Mouse (Mus musculus) liver, adult 10 weeks (tissue): ENCODE results near the gene Oit3. TPM values are rescaled to one million over a fixed set of nuclear protein-coding genes. Genes with fewer than 3 reads are reported as not detected.

Experiments used
- polyA plus RNA-seq: library from polyadenylated mRNA; stranded (reverse); fragments of 350-450 nt; fragmentation: Illumina TruSeq; extraction: RNeasy Lipid Tissue Mini Kit (QIAGEN cat#74804); gene quantifications from one replicate; pipeline ENCODE4 v1.2.3, GENCODE M21; 2014; ENCODE audit warnings: low read depth, low replicate concordance

Gene Oit3
- polyA plus RNA-seq = 10.0 TPM

DNA sequence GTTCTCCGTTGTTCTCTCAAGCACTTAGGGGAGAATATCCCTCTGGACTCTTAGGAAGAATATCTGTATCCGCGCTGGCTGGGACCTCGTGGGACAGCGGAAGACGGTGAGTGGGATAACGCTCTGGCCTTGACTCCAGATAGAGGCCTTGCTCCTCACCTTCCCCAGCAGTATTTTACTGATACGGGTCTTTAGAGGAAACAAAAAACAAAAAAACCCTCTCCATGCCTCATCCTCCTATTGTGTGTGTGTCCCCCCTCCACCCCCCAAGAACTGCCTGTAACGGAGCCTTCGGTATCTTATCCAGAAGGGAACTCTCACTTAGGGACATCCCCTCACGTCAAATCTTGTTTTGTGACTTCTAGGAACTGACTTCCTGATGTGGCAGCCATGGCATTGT is at the start of gene Oit3:
TSS of gene Oit3 (minus strand) at position 44 of the 400 bp plus-strand sequence.

DNA sequence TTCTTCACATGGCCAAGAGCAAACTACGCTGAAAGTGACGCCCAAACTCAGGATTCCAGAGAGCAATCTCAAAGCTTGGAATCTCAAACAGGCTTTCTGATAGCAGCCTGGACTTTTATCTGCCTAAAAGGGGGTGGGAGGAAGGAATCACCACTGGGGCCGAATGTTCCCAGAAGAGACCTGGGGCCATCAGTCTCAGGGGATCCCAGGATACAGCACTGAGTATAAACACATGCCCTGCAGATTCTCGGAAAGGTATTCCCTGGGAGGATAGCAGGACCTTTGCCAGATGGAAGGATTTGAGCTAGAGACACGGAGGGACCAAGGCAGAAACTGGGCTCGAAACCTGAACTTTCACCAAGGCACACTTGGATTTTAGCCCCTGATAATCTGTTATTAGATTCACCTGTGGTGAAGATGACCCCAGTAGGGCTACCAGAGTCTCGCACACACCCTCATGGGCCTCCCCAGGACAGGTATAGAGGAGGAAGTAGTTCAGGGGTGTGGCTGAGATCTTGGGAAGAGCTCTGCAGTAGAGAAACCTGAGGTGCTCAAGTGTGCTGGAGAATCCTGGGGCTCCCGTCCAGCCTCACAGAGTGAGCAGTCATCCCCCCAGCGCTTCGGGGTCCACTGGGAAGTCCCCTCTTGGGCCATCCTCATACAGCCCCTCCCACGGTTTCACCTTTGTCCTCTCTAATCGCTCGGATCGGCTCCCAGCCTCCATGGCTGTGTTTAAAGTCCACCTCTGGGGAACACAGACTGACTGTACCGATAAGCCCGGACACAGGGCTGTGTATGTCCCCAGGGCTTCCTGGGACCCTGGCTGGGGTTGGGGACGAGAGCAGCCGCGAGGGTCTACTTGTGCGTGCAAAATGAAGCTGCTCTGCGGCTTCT is 38.4 kb downstream of the Oit3 start, which contains the start of gene Pla2g12b:
TSS of gene Pla2g12b (plus strand) at position 762 of the 894 bp plus-strand sequence.

GRCm38 (mm10) chr10:59395461-59395860 is 46.1 kb downstream of the Oit3 start, which contains the start of gene Gm10273:
TSS of gene Gm10273 (plus strand) at chr10:59395632.

Other genes starting within 250 kb of the Oit3 start
- gene Sept10, start 219.9 kb downstream of the Oit3 start, polyA plus RNA-seq = 28.2 TPM
- 5.5 TPM for gene Sowahc, start 219.8 kb downstream of the Oit3 start, polyA plus RNA-seq
- gene P4ha1, start 118.5 kb downstream of the Oit3 start, polyA plus RNA-seq = 8.6 TPM
- 5.6 TPM for gene Gm10273, start 46.1 kb downstream of the Oit3 start, polyA plus RNA-seq
- gene Pla2g12b, start 38.1 kb downstream of the Oit3 start, polyA plus RNA-seq = 33.7 TPM
- not detected for gene Gm10322, start 174.3 kb upstream of the Oit3 start, polyA plus RNA-seq
- 16.9 TPM for gene Mcu, start 174.9 kb upstream of the Oit3 start, polyA plus RNA-seq